Mouse (Mus musculus) gastrocnemius, postnatal 10 days (tissue): Measurements from ENCODE around the gene Crkl. TPM values are rescaled to one million over a fixed set of nuclear protein-coding genes. Genes with fewer than 3 reads are reported as not detected.

Source experiments
- DNase-seq: peaks from one replicate; pipeline ENCODE4 v3.0.0; 2021; ENCODE audit warnings: mixed read lengths
- long read RNA-seq, 2 experiments: library from polyadenylated mRNA; stranded (forward); transcript quantifications; one replicate each; pipeline ENCODE4 v2.0.0; 2021
- total RNA-seq, 2 experiments: library from RNA; stranded (reverse); gene quantifications; 2 replicates each; pipeline ENCODE4 v1.2.3; 2021

The Crkl gene
- total RNA-seq = 10 to 100 TPM; 24.4 to 26.7 TPM
- long read RNA-seq, experiment 1, full-length matches to known transcripts = 26 of 32 reads
- long read RNA-seq, experiment 1, partial matches to known transcripts = 1 of 32 reads
- long read RNA-seq, experiment 1, other reads (novel, unspliced or antisense) = 5 of 32 reads
- long read RNA-seq, experiment 2, full-length matches to known transcripts = 16 of 17 reads
- long read RNA-seq, experiment 2, partial matches to known transcripts = 0 of 17 reads
- long read RNA-seq, experiment 2, other reads (novel, unspliced or antisense) = 1 of 17 reads

DNA sequence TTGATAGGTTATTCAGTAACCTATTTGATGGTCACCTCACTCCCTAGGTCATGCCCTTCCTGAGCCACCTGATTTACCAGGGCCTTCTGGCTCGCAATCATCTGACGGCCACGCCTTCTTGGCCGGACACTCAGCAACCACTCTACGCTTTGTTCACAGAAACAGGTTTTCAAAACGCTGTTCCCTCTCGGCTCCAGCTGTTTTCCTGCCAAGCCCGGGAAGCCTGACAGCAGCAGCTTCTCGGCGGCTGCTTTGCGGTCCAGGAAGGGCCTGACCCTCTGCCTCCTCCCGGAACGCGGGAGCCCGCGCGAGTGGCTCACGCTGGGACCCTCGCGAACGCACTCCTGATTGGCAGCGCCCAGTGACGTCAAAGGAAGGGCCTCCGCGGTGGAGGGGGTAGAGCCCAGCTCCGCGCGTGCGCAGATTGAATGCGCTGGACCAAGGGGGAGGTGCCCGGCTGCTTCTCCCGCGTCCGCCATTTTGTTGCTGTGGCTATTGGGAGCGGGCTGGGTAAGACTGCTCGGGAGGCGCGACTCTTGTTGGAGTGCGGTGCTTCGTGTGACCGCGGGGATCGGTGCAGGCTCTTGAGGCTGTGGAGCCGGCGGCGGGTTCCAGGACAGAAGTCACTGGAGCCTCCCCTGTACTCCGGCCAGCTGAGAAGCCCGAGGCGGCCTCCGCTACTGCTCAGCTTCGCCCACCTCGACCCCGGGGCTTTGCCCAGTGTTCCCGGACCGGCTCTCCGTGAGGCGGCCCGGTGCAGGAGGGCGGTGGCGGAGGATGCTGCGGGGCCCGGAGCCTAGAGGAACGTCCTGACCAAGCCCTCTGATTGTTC lies at the start of gene Crkl:
TSS of gene Crkl (plus strand) at position 447 of the 832 bp plus-strand sequence.
- DNase-seq = peak; percentile 98

- DNase-seq = peak; percentile 12
Measured at GRCm38 (mm10) chr16:17402855-17403254, 48.9 kb upstream of the Crkl start.

DNA sequence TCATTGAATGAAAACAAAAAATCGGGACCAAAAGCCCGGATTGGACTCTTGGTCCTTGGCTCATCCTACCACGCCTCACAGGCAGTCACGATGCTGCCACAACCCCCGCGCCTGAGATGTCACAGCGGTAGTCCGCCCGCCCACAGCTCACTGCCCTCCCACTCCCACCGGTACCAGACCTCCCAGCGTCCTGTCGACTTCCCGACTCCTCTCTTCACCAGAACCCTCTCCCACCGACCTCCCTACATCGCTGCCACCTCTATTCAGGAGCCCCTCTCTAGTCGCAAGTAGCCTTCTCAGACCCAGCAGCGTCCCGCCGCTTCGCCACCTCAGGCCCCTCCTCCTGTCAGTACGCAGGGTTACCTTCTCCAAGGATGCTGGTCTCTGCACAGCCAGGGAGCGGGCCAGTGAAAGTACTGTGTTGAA lies 46.5 kb upstream of the Crkl start:
- DNase-seq = peak; percentile 59

- peak; percentile 100 for DNase-seq
Measured at GRCm38 (mm10) chr16:17405736-17406443, 45.9 kb upstream of the Crkl start, which contains the start of the genes Snap29 and Pi4ka. Snap29 (plus strand) TSS chr16:17405986. Pi4ka (minus strand) TSS chr16:17406314.

- DNase-seq = no peak
Measured at GRCm38 (mm10) chr16:17406512-17407231, 45.1 kb upstream of the Crkl start.

DNA sequence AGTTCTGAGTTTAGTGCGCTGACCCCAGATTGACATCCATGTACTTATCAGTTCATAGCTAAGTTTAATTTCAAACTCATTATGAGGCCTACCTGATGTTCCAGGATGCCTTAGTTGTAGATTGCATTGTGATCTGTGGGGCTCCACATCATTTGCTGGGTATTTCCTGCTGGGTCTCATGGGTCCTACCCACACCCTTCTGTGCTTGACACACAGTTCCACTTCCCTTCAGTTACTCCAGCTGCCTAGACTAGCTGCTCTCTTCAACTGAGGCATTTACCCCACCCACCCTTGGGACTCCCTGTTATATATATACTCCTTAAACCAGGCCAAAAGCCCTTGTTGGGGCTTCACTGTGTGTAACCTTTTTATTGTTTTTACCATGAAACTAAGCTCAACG lies 42.7 kb upstream of the Crkl start:
- DNase-seq = no peak

DNA sequence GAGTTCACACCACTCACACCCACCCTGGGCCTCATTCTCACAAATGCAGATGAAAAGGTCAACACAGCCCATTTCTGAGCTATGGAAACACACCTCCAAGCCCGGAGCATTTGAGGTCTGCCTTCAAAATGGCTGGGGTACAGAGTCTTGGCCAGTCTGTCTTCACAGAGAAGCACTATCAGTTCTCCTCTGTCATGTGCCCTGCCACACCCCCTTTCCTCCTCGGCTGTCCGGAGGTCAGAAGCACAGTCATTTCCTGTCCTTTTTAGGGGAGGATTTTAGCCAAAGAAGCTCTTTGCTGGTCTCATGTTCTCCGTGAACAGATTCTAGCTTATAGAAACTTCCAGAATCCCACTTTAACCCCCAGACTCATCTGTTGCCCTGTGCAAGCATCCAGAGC lies 41.6 kb upstream of the Crkl start:
- no peak for DNase-seq

- no peak for DNase-seq
Measured at GRCm38 (mm10) chr16:17423021-17423420, 28.8 kb upstream of the Crkl start.

DNA sequence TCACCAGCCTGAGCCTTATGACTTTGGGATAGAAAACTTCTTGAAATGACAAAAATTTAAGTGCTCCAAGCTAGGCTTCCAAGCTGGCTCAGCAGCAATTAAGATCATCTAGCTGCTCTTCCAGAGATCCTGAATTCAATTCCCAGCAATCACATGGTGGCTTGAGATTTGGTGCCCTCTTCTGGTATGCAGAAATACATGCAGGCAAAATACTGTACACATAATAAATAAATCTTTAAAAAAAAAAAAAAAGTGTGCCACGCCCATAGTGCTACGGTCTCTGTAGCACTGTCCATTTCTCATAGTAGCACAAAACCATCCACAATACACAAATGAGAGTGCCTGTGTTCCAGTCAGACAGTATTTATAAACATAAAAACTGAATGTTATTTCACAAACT lies 19.2 kb upstream of the Crkl start:
- DNase-seq = no peak

GRCm38 (mm10) chr16:17452373-17452715 lies 557 bp downstream of the Crkl start:
- no peak for DNase-seq

- DNase-seq = no peak
Measured at GRCm38 (mm10) chr16:17456901-17457300, 5.1 kb downstream of the Crkl start.

- no peak for DNase-seq
Measured at GRCm38 (mm10) chr16:17460254-17460653, 8.5 kb downstream of the Crkl start.

- no peak for DNase-seq
Measured at GRCm38 (mm10) chr16:17461596-17461995, 9.8 kb downstream of the Crkl start.

DNA sequence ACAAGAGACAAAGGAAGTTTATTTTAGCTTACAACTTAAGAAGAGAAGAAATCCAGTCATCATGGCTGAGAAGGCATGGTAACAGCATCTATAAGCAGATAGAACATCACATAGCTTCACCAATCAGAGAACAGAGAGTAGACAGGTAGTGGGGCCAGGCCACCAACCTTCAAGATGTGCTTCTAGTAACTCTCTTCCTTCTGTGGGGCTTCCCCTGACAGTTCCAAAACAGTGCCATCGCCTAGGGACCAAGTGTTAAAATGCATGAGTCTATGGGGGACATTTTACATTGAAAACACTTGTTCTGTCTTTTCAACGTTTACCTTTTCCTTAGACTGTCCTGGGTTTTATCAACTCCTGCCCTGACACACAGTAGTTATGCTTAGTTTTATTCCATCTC lies 11.4 kb downstream of the Crkl start:
- DNase-seq = no peak

- DNase-seq = no peak
Measured at GRCm38 (mm10) chr16:17466875-17467663, 15.3 kb downstream of the Crkl start.

DNA sequence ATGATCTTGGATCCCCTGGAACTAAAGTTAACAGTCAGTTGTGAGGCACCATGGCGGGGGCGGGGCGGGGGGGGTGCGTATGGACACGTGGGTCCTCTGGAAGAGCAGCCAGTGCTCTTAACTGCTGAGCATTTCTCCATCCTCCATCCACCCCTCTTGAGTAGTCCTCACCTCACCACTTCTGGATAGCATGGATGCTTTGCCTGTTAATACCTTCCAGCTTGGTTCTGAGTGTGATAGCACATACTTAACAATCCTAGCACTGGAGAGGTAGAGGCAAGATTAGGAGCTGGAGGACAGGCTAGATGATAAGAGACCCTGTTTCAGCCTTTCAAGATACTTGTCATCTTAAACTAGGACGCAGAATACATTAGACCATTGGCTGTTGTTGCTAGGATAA lies 20.7 kb downstream of the Crkl start:
- no peak for DNase-seq

- DNase-seq = no peak
Measured at GRCm38 (mm10) chr16:17474091-17474490, 22.3 kb downstream of the Crkl start.

DNA sequence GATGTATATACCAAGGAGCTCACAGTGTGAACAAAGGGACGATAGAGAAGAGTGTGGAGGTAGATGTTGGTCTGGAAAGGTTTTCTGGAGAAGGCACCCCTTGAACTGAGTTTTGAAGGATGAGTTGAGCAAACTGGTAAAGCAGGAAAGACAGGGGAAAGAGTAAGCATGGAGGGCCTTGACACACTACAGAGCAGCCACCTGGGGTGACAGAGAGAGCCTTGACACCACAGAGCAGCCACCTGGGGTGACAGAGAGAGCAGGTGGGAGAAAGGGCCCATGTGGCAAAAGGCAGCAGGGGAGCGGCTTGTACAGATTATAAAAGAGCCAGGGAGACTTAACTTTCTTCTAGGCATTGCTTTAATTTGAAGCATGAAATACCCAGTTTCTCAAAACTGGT lies 23.0 kb downstream of the Crkl start:
- no peak for DNase-seq

GRCm38 (mm10) chr16:17475326-17475725 lies 23.5 kb downstream of the Crkl start:
- no peak for DNase-seq

GRCm38 (mm10) chr16:17478331-17478943 lies 26.6 kb downstream of the Crkl start:
- no peak for DNase-seq

GRCm38 (mm10) chr16:17481465-17481864 lies 29.7 kb downstream of the Crkl start:
- no peak for DNase-seq
